Mouse (Mus musculus) gastrocnemius, postnatal 14 days (tissue): Measurements from ENCODE around the gene Mest. TPM values are rescaled to one million over a fixed set of nuclear protein-coding genes. Genes with fewer than 3 reads are reported as not detected.

Experiments
- DNase-seq: peaks from one replicate; pipeline ENCODE4 v3.0.0; 2021; ENCODE audit warnings: mixed read lengths
- intact Hi-C: fragments of 180-260 bp; cut with DNase I; formaldehyde crosslinking; loops from one replicate; pipeline ENCODE4 v1.15.1; 2025; ENCODE audit warnings: low total_unique reads
- total RNA-seq, 2 experiments: library from RNA; stranded (reverse); gene quantifications; 2 replicates each; pipeline ENCODE4 v1.2.3; 2021

Gene Mest
- total RNA-seq, 2 experiments from 2014 or later = 64.5 to 101 TPM

DNA sequence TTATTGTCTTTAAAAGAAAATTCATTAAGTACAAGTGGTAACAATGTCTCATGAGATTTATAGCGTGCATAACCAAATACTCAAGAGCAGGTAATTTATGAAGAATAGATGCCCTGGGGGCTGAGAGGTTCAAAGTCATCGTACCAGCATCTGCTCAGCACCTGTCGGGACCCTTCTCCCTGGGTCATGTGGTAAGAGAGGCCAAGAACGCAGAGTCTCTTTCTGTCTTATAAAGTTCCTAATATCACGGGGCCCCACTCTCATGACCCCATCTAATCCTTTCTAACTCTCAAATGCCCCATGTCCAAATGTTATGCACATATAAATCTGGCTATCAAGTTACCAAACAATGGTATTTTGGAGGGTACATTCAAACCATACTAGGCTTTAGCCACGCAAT lies 20.5 kb upstream of the Mest start:
- intact Hi-C loops = no loop called here
- DNase-seq = no peak

DNA sequence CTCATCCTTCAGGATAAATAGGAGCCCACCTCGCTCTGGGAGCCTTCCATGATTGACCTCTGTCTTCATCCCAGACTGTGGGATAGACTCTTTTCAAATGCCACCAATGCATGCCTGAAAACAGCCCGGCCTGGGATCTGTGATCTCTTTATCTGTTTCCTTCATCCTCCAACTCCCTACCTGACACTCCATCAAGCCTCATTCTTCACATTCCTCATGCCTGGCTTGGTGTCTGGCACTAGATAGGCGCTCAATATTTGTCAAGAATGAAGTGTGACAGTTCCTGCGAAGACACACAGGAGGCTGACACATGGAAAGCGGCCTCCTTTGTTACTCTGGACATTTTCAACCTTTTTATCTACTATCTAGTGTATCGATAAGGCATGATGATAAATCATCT lies 19.9 kb upstream of the Mest start:
- DNase-seq = no peak
- intact Hi-C loops = no loop called here

DNA sequence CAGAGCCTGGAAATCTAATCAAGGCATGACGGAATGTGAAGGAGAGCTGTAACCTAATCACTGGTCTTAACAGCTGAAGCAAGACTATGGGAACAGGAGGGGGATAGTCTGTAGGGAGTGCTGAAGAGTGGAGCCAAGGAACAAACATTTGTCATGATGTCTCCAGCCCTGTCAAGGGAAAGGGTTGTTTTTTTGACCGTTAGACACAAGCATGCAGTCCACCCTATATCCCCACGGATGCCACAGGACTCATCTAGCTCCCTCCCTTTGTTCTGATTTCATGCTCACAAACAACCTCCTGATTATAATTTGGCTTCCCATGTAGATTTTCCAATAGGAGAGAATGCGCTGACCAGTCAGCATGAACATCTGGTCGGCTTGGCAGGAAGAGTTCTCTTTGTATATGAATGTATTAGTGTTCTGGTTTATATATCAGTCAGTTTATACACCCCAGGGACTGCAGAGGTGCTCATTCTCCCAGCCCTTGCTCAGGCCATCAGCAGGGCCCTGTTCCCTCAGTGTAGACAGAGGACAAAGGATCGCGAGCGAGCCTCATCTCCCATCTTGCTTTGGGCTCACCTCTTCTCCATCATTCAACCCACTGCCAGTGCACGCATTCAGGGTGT lies 19.3 kb upstream of the Mest start:
- peak; percentile 14 for DNase-seq
- intact Hi-C loops = no loop called here

DNA sequence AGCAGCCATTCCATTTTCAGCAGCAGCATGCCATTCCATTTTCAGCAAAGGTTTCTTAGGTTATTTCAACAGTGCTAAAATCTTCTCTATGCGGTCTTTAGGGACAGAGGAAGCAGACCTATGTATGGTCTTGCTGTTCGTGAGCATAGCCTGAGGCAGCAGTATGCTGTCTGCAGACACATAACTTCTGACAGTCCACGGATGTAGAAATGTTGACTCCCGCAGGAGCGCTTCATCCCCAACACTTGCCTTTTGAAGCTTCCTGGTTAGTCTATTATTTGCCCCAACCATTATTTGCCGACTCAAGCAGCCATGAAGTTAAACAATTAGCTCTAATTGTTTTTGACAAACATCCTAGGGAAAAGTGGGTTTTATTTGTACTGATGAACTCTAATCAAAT lies 14.2 kb upstream of the Mest start:
- intact Hi-C loops = no loop called here
- no peak for DNase-seq

DNA sequence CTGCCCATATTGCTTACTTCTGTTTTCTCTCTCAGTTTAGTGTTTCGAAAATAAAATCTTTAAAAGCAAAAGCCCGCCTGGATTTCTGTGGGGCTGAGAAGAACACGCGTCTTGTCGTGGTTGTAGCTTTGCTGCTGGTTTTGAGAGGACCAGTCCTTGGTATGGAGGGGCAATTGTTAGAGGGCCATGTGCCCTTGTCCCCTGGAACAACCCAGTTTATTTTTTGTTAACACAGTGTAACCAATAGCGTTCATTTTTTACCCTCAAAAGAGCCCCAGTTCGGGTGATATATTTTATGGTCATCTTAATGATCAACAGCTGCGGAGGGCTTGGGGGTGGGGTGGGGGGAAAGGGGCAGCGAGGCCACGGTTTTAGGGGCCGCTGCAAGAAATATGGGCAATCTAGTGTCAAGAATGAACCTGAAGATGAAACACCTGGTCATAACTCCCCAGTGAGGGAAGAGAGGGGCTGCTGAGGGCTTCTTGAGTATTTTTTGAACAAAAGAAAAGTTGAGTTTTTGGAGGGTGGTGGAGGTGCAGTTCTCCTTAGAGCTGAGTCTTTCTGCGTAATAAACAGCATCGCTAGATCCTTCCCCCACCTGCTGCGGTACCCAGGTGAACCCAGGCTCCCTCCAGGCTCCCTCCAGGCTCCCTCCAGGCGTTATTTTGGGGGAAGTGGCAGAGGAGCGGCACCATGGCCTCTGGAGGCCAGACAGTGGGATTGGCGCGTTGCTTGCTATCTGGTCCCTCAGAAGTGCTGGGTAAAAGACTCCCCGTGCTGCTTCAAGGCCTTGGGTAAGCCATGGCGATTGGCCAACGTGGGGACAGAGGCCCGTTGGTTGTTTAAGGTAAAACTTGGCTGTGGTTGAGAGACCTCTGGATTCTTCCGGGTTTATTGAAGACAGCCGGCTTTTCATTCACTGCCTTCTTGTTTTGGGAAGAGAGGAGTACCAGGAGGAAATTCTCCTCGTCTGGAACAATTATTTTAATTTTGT lies 12.7 kb upstream of the Mest start:
- intact Hi-C loops = no loop called here
- no peak for DNase-seq

DNA sequence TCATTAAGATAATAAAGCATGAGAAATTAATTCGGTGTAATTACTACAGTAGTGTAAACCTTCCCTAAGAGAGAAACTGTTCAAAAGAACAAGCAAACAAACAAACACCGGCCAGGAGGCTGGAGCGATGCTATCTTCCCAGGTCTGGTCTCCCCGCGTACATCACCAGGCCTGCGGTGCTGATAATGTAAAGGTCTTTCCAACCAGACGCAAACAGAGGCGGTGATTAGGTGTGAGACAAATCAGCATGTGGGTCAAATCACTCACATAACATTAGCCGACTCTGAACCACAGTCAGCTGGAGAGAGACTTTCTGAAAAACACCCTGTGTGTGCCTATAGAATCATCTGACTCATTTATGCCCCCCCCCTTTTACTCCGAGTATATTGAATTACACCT lies 12.0 kb upstream of the Mest start:
- intact Hi-C loops = no loop called here
- DNase-seq = no peak

DNA sequence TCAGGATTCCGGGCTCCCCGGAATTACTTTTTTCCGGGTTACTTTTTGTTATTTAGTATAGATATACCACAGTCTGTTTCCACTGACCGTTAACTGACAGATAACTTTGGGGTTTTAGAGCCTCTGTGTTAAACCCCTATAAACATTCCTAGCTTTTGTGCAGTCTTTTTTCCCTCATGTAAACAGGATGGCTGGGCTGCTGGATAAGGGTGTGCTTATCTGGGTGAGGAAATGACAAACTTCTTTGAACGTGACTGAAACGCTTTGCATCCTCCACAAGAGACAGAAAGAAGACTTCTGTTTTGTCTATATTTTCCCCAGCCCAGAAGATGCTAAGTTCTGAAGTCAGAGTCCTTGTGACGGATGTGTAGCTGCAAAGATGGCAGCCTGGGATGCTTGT lies 10.9 kb upstream of the Mest start:
- intact Hi-C loops = no loop called here
- no peak for DNase-seq

DNA sequence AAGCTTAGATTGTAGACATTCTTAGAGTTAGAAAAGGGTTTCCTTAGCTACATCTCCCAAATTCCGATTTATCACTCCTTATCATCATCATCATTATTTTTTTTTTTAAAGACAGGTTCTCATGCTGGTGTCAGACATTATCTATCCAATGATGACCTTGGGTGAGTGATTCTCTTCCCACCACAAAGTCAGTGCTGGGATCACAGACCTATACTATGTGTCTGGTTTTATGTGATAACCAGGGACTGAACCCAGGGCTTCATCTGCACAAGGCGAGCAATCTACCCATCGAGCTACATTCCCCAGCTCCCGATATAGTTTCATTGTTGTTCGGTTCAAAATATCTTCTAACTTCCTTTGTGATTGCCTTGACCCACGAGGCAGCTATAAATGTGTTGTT lies 9.9 kb upstream of the Mest start:
- no peak for DNase-seq
- intact Hi-C loops = no loop called here

DNA sequence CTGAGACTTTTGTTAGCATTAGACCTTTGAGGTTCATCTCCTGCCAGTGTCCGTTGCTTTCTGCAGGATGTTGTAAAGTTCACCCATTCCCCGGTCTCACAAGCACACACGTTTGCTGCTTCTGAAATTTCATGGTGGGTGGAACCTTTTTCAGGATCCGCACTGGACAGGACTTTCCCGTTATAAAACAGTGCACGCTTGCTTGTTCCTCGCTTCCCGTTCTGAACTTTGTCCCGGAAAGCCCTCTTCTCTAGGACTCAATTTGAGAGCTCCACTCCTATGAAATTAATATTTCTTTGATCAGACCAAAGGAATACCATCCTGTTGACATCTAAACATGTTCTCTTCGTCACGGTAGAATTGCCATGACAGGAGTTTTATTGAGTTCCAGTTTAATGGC lies 9.5 kb upstream of the Mest start:
- intact Hi-C loops = no loop called here
- no peak for DNase-seq

DNA sequence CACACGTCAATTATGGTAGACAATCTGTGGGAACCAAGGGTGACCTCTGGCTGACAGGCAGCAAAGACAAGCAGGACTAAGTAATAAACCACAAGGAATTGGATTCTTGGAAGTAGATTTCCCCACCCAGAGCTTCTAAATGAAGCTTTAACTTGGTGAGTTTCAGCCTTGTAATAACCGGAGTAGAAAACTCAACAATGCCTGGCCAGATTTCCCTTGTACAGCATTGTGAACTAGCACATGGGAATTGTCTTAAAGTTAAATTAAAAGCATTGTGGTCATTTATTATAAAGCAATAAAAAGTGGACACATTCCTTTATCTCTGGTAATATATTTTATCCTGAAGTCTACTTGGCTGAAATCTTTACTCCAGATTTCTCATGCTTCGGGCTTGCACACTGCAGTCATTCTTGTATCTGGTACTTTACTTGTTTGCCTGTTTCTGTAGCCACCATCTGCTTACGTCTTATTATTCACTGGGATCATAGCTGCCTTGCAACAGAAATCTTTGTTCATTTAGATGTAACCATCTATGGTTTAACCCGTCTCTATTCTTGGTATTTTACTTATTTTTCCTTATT lies 8.4 kb upstream of the Mest start:
- intact Hi-C loops = no loop called here
- DNase-seq = no peak

DNA sequence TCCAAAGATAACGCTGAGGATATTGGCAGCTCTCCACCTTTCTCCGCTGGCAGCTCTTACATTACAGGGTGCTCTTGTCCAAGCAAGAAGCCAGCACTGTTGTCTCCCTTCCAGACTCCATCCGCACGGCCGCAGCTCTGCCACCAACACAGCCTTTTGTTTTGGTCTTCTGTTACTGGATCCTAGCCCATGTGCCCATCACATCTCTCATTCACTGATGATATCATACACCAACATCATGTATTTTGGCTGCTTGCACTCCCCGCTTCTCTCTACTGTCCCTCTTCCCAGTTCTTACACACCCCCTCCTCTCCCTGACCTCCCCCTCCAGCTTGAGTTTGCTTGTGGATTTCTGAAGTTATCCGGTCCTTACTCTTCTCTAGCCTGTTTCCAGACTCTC lies 6.6 kb upstream of the Mest start:
- DNase-seq = no peak
- intact Hi-C loops = no loop called here

DNA sequence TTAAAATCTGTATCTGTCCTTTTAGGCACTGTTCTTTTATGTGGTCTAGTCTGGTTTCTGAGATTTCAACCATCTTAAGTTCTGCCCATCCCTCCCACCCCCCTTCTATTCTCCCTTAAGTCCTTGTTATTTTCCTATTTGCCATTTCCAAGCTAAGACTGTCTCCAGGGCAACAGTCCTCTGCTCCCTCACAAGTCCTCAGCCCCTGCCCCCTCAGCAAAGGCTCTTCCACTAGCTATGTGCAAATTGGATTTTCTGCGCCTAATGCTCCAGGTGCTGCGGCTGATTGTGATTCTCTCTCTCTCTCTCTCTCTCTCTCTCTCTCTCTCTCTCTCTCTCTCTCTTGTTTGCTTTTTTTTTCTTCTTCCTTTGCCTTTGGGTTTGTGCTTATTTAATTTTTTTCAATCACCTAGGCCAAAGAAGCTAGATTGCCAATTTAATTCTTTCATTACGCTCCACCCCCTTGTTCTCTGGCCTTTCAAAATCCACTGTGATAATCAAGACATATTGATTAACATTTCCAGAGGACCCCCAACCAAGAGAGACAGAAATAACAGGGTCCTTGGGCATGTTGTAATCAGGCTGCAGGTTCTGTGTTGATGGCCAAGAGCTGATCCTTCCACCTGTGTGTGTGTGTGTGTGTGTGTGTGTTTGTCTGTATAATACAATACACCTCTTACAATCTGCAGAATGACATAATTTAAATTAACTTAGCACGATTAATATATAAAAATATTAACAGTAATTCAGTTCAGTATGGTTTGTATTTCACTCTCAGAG lies 772 bp upstream of the Mest start:
- DNase-seq = no peak
- intact Hi-C loops = no loop called here

DNA sequence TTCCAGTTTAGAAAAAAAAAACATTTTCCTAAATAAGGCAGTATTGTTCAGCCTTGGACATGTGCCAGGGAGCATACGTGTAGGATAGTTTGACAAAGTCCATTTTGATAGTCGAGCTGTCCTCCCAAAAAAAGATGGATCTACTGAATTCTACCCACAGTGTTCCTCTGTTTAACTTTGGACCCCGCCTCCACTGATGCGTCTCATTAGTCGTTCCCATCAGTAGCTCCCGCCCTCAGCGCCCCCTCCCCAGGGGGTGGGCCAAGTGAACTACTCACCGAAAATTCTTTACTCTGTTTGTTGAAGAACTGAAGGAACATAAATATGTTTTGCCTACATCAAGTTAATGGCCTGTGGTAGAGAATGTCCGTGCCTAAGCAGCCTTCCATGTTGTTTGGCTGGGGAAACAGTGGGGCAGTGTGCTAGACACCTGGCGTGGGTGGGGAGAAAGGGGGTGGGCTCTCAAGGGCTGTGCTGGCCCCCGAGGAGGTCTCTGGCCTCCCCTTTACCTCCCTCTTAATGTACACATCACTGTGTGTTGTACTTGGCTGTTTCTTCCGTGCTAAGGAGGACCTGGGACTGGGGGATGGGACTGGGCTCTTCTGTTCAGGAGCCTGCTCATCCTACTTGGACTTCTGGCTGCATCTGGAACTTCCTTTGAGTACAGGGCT lies 7.1 kb downstream of the Mest start:
- no peak for DNase-seq
- intact Hi-C loops = no loop called here

DNA sequence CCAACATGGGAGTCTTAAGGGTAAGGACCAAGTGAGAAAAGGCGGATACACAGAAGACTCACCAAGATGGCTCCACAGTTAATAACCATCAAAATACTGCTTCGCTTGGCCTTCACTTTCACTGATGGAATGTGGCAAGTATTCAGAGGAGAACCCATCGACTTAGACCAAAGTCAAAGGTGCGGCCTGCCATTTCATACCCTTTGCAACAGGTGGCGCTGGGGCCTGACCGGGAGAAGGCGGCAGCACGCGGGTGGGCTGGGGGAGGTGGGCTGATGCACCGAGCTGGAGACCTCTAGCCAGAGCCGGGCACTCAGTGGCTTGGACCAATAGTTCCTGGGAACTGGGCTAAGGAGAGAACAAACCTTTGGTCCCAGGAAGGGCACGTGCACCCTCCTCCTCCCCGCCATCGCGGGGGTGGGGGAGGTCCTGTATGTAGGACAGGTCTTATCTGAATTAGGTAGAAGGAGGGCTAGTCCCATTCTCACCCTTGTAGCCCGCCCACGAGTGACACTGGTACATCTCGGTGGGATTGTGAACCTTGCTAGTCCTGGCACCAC lies 9.3 kb downstream of the Mest start:
- intact Hi-C loops = no loop called here
- no peak for DNase-seq

DNA sequence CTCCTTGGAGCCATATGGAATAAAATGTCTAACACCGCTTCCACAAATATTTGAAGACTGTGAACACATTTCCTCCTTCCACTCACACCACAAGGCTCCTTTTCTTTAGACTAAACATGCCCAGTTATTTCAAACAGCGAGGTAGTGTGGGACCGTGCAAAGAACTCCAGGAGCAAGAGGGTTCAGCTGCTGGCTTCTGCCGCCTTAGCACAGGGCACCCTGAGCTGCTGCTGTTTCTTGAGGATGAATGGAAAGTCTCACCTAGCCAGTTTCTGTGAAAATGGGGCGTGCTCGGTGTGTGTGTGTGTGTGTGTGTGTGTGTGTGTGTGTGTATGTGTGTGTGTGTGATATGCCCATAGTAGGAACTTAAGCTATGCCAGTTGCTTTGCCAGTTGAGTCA lies 11.1 kb downstream of the Mest start:
- no peak for DNase-seq
- intact Hi-C loops = no loop called here

DNA sequence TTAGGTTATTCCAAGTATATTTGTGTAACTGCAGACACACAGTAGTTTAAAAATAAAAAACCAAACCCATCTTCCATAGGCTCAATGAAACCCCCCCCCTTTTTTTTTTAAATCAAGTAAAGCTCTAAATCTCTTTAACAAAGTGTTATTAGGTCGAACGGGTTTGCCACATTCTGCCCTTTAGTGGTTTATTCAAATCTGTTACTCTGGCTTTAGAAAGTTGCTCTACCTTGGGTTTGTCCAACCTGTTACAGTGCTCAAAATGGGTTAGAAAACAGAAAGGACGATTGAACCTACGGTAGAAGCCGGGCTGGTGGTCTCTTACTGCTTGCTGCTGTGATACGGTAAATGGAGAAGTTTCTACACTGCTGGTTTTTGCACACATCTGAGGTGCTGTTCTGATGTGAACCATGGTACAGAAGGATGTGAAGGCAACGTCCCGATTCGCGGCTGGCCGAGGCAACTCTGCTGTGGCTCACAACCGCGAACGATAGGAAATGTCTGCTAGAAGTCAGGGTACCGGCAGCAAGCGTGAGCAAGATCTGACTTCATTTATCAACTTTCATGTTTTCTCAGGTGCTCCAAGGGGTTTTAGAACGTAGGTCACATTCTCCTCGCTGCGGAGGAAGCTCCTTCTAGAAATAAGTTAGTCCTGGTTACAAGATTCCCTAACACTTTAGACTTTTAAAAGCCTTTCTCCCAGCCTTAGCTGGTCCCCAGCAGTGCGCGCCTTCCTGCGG lies 11.8 kb downstream of the Mest start:
- intact Hi-C loops = no loop called here
- no peak for DNase-seq

DNA sequence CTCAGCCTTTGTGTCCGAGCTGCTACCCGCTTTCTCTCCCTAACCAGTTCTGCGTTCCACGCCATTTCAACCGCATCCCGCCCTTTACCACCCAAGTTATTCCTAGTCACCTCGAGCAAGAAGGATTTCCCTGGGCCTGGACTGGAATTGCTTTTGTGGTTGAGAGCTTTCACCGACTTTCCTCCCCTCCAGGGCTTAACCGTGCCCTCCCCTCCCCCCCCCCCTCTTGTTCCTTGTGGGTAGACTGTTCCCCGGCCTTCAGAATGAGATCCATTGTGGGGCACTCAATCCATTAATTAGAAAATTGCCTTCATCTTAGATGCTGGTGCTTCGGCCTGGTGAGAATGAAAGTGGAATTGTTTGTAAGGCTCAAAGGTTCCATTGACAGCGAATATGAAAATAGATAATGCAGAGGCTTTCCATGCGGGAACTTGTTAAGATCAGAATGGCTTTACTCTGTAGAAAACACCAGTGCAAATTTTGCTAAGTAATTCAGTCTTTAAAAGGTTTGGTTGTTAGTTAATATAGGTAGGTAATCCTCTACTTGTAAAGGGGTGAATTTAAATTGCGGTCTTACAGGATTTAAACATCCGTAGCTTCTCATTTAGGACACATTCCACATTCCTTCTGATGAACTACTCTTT lies 12.5 kb downstream of the Mest start:
- intact Hi-C loops = no loop called here

DNA sequence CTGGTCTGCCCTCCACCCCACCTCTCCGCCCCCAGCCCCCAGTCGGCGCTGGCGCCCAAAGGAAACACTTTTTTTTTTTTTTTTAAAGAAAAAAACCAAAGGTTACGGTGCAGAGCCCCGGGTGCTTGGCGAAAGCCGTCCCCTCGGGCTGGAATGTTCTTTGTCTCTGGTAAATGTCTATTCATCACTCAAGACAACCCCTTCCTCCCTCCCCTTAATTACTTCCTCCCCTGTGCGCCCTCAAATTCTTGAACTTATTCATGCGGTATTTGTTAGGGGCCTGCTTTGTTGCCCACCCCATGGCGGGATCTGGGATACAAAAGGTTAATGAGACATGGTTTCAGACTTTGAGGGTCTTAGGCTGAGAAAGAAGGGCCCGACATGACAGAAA lies 13.0 kb downstream of the Mest start:
- intact Hi-C loops = no loop called here
- no peak for DNase-seq

More for the DNA sequence above, 12.5 kb downstream of the Mest start:
- DNase-seq = no peak
